Mouse (Mus musculus): ENCODE data around the gene Ikbke. TPM values are rescaled to one million over a fixed set of nuclear protein-coding genes. Genes with fewer than 3 reads are reported as not detected.

Ikbke gene
- total RNA-seq, 1 experiment, result 4.2 TPM

- in situ Hi-C loops (cut with MboI; ENCODE audit: low sequenced_read_pairs in 2 of 2, unreplicated experiment in 2 of 2), result loop anchor here in 1 of 2 experiments (25.0 kb wide), 1 partner anchor 287 kb away; no protein-coding TSS in a partner anchor
- H3K36me3 ChIP-seq (ENCODE audit: control insufficient read depth, insufficient read depth, low read length, poor library complexity, severe bottlenecking), result no peaks in the 10 kb centered on the region
- DNase-seq (ENCODE audit: low read depth, low spot score), result no peak
- TF ChIP-seq HCFC1 (IDR thresholded peaks at IDR 0.05; ENCODE audit: borderline replicate concordance, insufficient read depth, low read length), result no peak
- no peak for TF ChIP-seq ZC3H11A (IDR thresholded peaks at IDR 0.05; ENCODE audit: borderline replicate concordance, low read depth, low read length)
- no peak for TF ChIP-seq ZNF384 (IDR thresholded peaks at IDR 0.05; ENCODE audit: low read depth, low read length)
- TF ChIP-seq CHD2 (IDR thresholded peaks at IDR 0.05; ENCODE audit: low read depth, low read length), result no peak
- no peak for TF ChIP-seq MAFK (IDR thresholded peaks at IDR 0.05; ENCODE audit: insufficient read depth, low read depth, low read length)
- H3K4me3 ChIP-seq (ENCODE audit: insufficient read depth in 1 of 2, low read depth in 1 of 2, low read length in 2 of 2, poor library complexity in 1 of 2, severe bottlenecking in 1 of 2), result no peak overlapping the region
- H3K9ac ChIP-seq (ENCODE audit: insufficient read depth, low read depth, low read length, poor library complexity, severe bottlenecking), result no peak overlapping the region
- no peak overlapping the region for H3K27ac ChIP-seq (ENCODE audit: insufficient read depth, low read depth, low read length, poor library complexity, severe bottlenecking)
- no peaks in the 10 kb centered on the region for H3K9me3 ChIP-seq (ENCODE audit: control insufficient read depth, insufficient read depth, low read depth, low read length)
- peaks cover 0 to 11% of the 10 kb centered on the region in 2 experiments; a peak in 2 of 4 replicates for H3K4me1 ChIP-seq (ENCODE audit: control insufficient read depth in 2 of 2, insufficient read depth in 2 of 2, low read length in 2 of 2, poor library complexity in 1 of 2)
Measured at GRCm38 (mm10) chr1:131275577-131275976, 3.8 kb downstream of the Ikbke start.

GRCm38 (mm10) chr1:131274725-131275539 is 4.5 kb downstream of the Ikbke start:
- H3K27ac ChIP-seq (ENCODE audit: insufficient read depth, low read depth, low read length, poor library complexity, severe bottlenecking), result no peak overlapping the region
- peaks cover 0 to 8% of the 10 kb centered on the region in 2 experiments; a peak in 2 of 4 replicates for H3K4me1 ChIP-seq (ENCODE audit: control insufficient read depth in 2 of 2, insufficient read depth in 2 of 2, low read length in 2 of 2, poor library complexity in 1 of 2)
- no peaks in the 10 kb centered on the region for H3K36me3 ChIP-seq (ENCODE audit: control insufficient read depth, insufficient read depth, low read length, poor library complexity, severe bottlenecking)
- in situ Hi-C loops (cut with MboI; ENCODE audit: low sequenced_read_pairs in 2 of 2, unreplicated experiment in 2 of 2), result loop anchor here (25.0 kb wide), 2 partner anchors 287 to 388 kb away; partner anchors contain the start of gene Il24 (in 2 of the 2)
- H3K9me3 ChIP-seq (ENCODE audit: control insufficient read depth, insufficient read depth, low read depth, low read length), result no peaks in the 10 kb centered on the region
- H3K4me3 ChIP-seq (ENCODE audit: insufficient read depth in 1 of 2, low read depth in 1 of 2, low read length in 2 of 2, poor library complexity in 1 of 2, severe bottlenecking in 1 of 2), result 0 out of 4 replicates have a peak overlapping the region, but pooled peaks of 1 of the 2 experiments have one; percentile 23
- no peak overlapping the region for H3K9ac ChIP-seq (ENCODE audit: insufficient read depth, low read depth, low read length, poor library complexity, severe bottlenecking)
- no peak for TF ChIP-seq HCFC1 (IDR thresholded peaks at IDR 0.05; ENCODE audit: borderline replicate concordance, insufficient read depth, low read length)
- no peak for TF ChIP-seq ZC3H11A (IDR thresholded peaks at IDR 0.05; ENCODE audit: borderline replicate concordance, low read depth, low read length)
- no peak for TF ChIP-seq MAFK (IDR thresholded peaks at IDR 0.05; ENCODE audit: insufficient read depth, low read depth, low read length)
- no peak for TF ChIP-seq CHD2 (IDR thresholded peaks at IDR 0.05; ENCODE audit: low read depth, low read length)
- no peak for DNase-seq (ENCODE audit: low read depth, low spot score)

GRCm38 (mm10) chr1:131269797-131270578 is 9.4 kb downstream of the Ikbke start:
- in situ Hi-C loops (cut with MboI; ENCODE audit: low sequenced_read_pairs in 2 of 2, unreplicated experiment in 2 of 2), result loop anchor here (10.0 to 25.0 kb wide), 2 partner anchors 145 to 383 kb away; partner anchors contain the start of gene Il24 (in 2 of the 2)
- H3K27ac ChIP-seq (ENCODE audit: insufficient read depth, low read depth, low read length, poor library complexity, severe bottlenecking), result no peak overlapping the region
- no peaks in the 10 kb centered on the region for H3K36me3 ChIP-seq (ENCODE audit: control insufficient read depth, insufficient read depth, low read length, poor library complexity, severe bottlenecking)
- TF ChIP-seq HCFC1 (IDR thresholded peaks at IDR 0.05; ENCODE audit: borderline replicate concordance, insufficient read depth, low read length) (no peak), ZC3H11A (IDR thresholded peaks at IDR 0.05; ENCODE audit: borderline replicate concordance, low read depth, low read length) (peak; percentile 91)
- DNase-seq (ENCODE audit: low read depth, low spot score), result peak; percentile 82
- peaks cover 0 to 2% of the 10 kb centered on the region in 2 experiments; a peak in 2 of 4 replicates for H3K4me1 ChIP-seq (ENCODE audit: control insufficient read depth in 2 of 2, insufficient read depth in 2 of 2, low read length in 2 of 2, poor library complexity in 1 of 2)
- H3K9ac ChIP-seq (ENCODE audit: insufficient read depth, low read depth, low read length, poor library complexity, severe bottlenecking), result no peak overlapping the region; the same call in 1 of the 2 replicates
- no peak overlapping the region for H3K4me3 ChIP-seq (ENCODE audit: insufficient read depth in 1 of 2, low read depth in 1 of 2, low read length in 2 of 2, poor library complexity in 1 of 2, severe bottlenecking in 1 of 2)
- no peaks in the 10 kb centered on the region for H3K9me3 ChIP-seq (ENCODE audit: control insufficient read depth, insufficient read depth, low read depth, low read length)

- in situ Hi-C loops (cut with MboI; ENCODE audit: low sequenced_read_pairs in 2 of 2, unreplicated experiment in 2 of 2), result loop anchor here (10.0 to 25.0 kb wide), 2 partner anchors 144 to 381 kb away; partner anchors contain the start of gene Il24 (in 2 of the 2)
Measured at GRCm38 (mm10) chr1:131268776-131269175, 10.6 kb downstream of the Ikbke start.

More at GRCm38 (mm10) chr1:131268776-131269175, 10.6 kb downstream of the Ikbke start:
- no peak overlapping the region for H3K27ac ChIP-seq (ENCODE audit: insufficient read depth, low read depth, low read length, poor library complexity, severe bottlenecking)
- no peak for TF ChIP-seq MAFK (IDR thresholded peaks at IDR 0.05; ENCODE audit: insufficient read depth, low read depth, low read length)
- no peak for TF ChIP-seq HCFC1 (IDR thresholded peaks at IDR 0.05; ENCODE audit: borderline replicate concordance, insufficient read depth, low read length)
- TF ChIP-seq ZC3H11A (IDR thresholded peaks at IDR 0.05; ENCODE audit: borderline replicate concordance, low read depth, low read length), result no peak
- H3K9ac ChIP-seq (ENCODE audit: insufficient read depth, low read depth, low read length, poor library complexity, severe bottlenecking), result peak overlapping the region; percentile 18; the same call in 1 of the 2 replicates
- H3K4me3 ChIP-seq (ENCODE audit: insufficient read depth in 1 of 2, low read depth in 1 of 2, low read length in 2 of 2, poor library complexity in 1 of 2, severe bottlenecking in 1 of 2), result peak overlapping the region in 1 of 2 experiments; percentile 12; a peak in 1 of 4 replicates
- no peaks in the 10 kb centered on the region for H3K9me3 ChIP-seq (ENCODE audit: control insufficient read depth, insufficient read depth, low read depth, low read length)
- 0 out of 4 replicates have a peak, but pooled peaks cover 0 to under 1% of the 10 kb centered on the region in 2 experiments for H3K4me1 ChIP-seq (ENCODE audit: control insufficient read depth in 2 of 2, insufficient read depth in 2 of 2, low read length in 2 of 2, poor library complexity in 1 of 2)
- H3K36me3 ChIP-seq (ENCODE audit: control insufficient read depth, insufficient read depth, low read length, poor library complexity, severe bottlenecking), result no peaks in the 10 kb centered on the region
- DNase-seq (ENCODE audit: low read depth, low spot score), result no peak
